Mouse (Mus musculus) limb, embryonic 14.5 days (tissue): ENCODE data around the gene Rps6ka5. TPM values are rescaled to one million over a fixed set of nuclear protein-coding genes. Genes with fewer than 3 reads are reported as not detected.

ENCODE experiments used
- ATAC-seq: fragments of 200-750 bp; cut with Nextera tagmentation; 2 replicates; pipeline ENCODE4 v1.8.0; 2017; ENCODE audit warnings: low read depth, moderate number of reproducible peaks, moderate TSS enrichment; ENCODE audit not compliant: low FRiP score
- DNase-seq: peaks from one replicate; pipeline ENCODE4 v3.0.0-alpha.2; 2015; ENCODE audit warnings: low spot score
- H3K27ac ChIP-seq: fragments of 300-500 bp; sonication (generic); replicated peaks from 2 replicates; pipeline ENCODE4 v1.5.1; 2014; ENCODE audit warnings: low read depth, mild to moderate bottlenecking, low read length, moderate library complexity, mixed read lengths
- H3K27me3 ChIP-seq: fragments of 300-500 bp; sonication (generic); 2 replicates; pipeline ENCODE4 v1.6.1; 2014; ENCODE audit warnings: low read length, mixed read lengths; ENCODE audit not compliant: control insufficient read depth, insufficient read depth
- H3K36me3 ChIP-seq: fragments of 300-500 bp; sonication (generic); 2 replicates; pipeline ENCODE4 v1.6.1; 2014; ENCODE audit warnings: mild to moderate bottlenecking, low read length, moderate library complexity, mixed read lengths; ENCODE audit not compliant: control insufficient read depth, insufficient read depth
- H3K4me1 ChIP-seq: fragments of 300-500 bp; sonication (generic); 2 replicates; pipeline ENCODE4 v1.6.1; 2014; ENCODE audit warnings: antibody characterized with exemption, low read length, mixed read lengths; ENCODE audit not compliant: control insufficient read depth, insufficient read depth
- H3K4me2 ChIP-seq: fragments of 300-500 bp; sonication (generic); replicated peaks from 2 replicates; pipeline ENCODE4 v1.6.1; 2014; ENCODE audit warnings: low read depth, mild to moderate bottlenecking, low read length, moderate library complexity; ENCODE audit not compliant: severe bottlenecking
- H3K4me3 ChIP-seq: fragments of 300-500 bp; sonication (generic); replicated peaks from 2 replicates; pipeline ENCODE4 v1.5.1; 2014; ENCODE audit warnings: low read length
- H3K9ac ChIP-seq: fragments of 300-500 bp; sonication (generic); 2 replicates; pipeline ENCODE4 v1.6.1; 2014; ENCODE audit warnings: mild to moderate bottlenecking, low read depth, low read length, moderate library complexity; ENCODE audit not compliant: severe bottlenecking
- H3K9me3 ChIP-seq: fragments of 300-500 bp; sonication (generic); 2 replicates; pipeline ENCODE4 v1.6.1; 2016; ENCODE audit warnings: low read length; ENCODE audit not compliant: control insufficient read depth
- POLR2A ChIP-seq: fragments of 200-500 bp; IDR thresholded peaks from 2 replicates; pipeline ENCODE4 v1.8.0; 2012; ENCODE audit warnings: inconsistent platforms, mild to moderate bottlenecking, moderate library complexity, borderline replicate concordance; ENCODE audit not compliant: insufficient read depth, insufficient read length; ENCODE audit errors: extremely low read depth
- WGBS: fragments of 180-500 bp; shearing (Covaris S2); extraction: QIAGEN DNeasy Blood & Tissue Kit; methylation state at CpG from one replicate; pipeline ENCODE4 v1.1.7; 2014; 5-methylcytosine and 5-hydroxymethylcytosine counted together
- polyA plus RNA-seq, 2 experiments: library from polyadenylated mRNA; depleted of rRNA in 1 of 2; stranded (reverse) in 1 of 2; unstranded in 1 of 2; fragments of >200 nt; fragmentation: Nextera tagmentation in 1 of 2; extraction: Ambion mirVana in 1 of 2; gene quantifications; 2 replicates each; pipeline versions ENCODE4 v1.2.1 to v1.2.3; 2012 to 2014

Gene Rps6ka5
- polyA plus RNA-seq, 2 experiments: 4.4 to 5.7 TPM

GRCm38 (mm10) chr12:100629126-100629920 lies 97.5 kb downstream of the Rps6ka5 start:
- Histone ChIP-seq H3K4me2 (no peak overlapping the region), H3K9me3 (no peaks in the 10 kb centered on the region), H3K4me1 (peaks cover 15% of the 10 kb centered on the region), H3K9ac (no peak overlapping the region), H3K27ac (no peak overlapping the region), H3K36me3 (no peaks in the 10 kb centered on the region), H3K4me3 (no peak overlapping the region), H3K27me3 (no peaks in the 10 kb centered on the region)
- ATAC-seq: no peak
- no peak for DNase-seq
- 55% methylated on average over 6 of the region's 6 CpGs for WGBS
- TF ChIP-seq POLR2A: no peak

- ATAC-seq (peak; percentile 77), DNase-seq (peak; percentile 34)
- H3K27ac ChIP-seq: peak overlapping the region; percentile 59
- WGBS: 9% methylated on average over 1 of the region's 1 CpGs
- peaks cover 15% of the 10 kb centered on the region for H3K4me1 ChIP-seq
- H3K36me3 ChIP-seq: no peaks in the 10 kb centered on the region
- no peak overlapping the region for H3K9ac ChIP-seq
- no peaks in the 10 kb centered on the region for H3K9me3 ChIP-seq
- no peak overlapping the region for H3K4me2 ChIP-seq
- no peak overlapping the region for H3K4me3 ChIP-seq
- no peak for TF ChIP-seq POLR2A
- no peaks in the 10 kb centered on the region for H3K27me3 ChIP-seq
Observed at GRCm38 (mm10) chr12:100626991-100627677, 99.6 kb downstream of the Rps6ka5 start.

GRCm38 (mm10) chr12:100626273-100626990 lies 100.4 kb downstream of the Rps6ka5 start:
- no peaks in the 10 kb centered on the region for H3K36me3 ChIP-seq
- no peak overlapping the region for H3K4me2 ChIP-seq
- 0 out of 2 replicates have a peak, but pooled peaks have one; percentile 9 for ATAC-seq
- no peaks in the 10 kb centered on the region for H3K9me3 ChIP-seq
- H3K27ac ChIP-seq: peak overlapping the region; percentile 59; the same call in 1 of the 2 replicates
- 48% methylated on average over 4 of the region's 4 CpGs for WGBS
- DNase-seq: peak; percentile 37
- H3K27me3 ChIP-seq: no peaks in the 10 kb centered on the region
- H3K4me3 ChIP-seq: no peak overlapping the region
- H3K9ac ChIP-seq: no peak overlapping the region
- H3K4me1 ChIP-seq: peaks cover 15% of the 10 kb centered on the region
- no peak for TF ChIP-seq POLR2A

- ATAC-seq: peak; percentile 64
- Histone ChIP-seq H3K27ac (no peak overlapping the region), H3K4me2 (no peak overlapping the region), H3K4me3 (no peak overlapping the region), H3K36me3 (no peaks in the 10 kb centered on the region), H3K27me3 (no peaks in the 10 kb centered on the region), H3K9ac (no peak overlapping the region), H3K9me3 (no peaks in the 10 kb centered on the region), H3K4me1 (peaks cover 15% of the 10 kb centered on the region)
- 49% methylated on average over 3 of the region's 3 CpGs for WGBS
- no peak for TF ChIP-seq POLR2A
- DNase-seq: peak; percentile 72
Observed at GRCm38 (mm10) chr12:100624854-100625447, 101.8 kb downstream of the Rps6ka5 start.

GRCm38 (mm10) chr12:100615251-100615650 lies 111.5 kb downstream of the Rps6ka5 start:
- no peaks in the 10 kb centered on the region for H3K36me3 ChIP-seq
- H3K4me3 ChIP-seq: no peak overlapping the region
- H3K27ac ChIP-seq: no peak overlapping the region
- DNase-seq (no peak), ATAC-seq (no peak)
- no peaks in the 10 kb centered on the region for H3K9me3 ChIP-seq
- H3K27me3 ChIP-seq: no peaks in the 10 kb centered on the region
- TF ChIP-seq POLR2A: no peak
- H3K4me2 ChIP-seq: no peak overlapping the region
- no peaks in the 10 kb centered on the region for H3K4me1 ChIP-seq
- WGBS: 90% methylated on average over 2 of the region's 2 CpGs
- H3K9ac ChIP-seq: no peak overlapping the region
